In the genomic region with DNA sequence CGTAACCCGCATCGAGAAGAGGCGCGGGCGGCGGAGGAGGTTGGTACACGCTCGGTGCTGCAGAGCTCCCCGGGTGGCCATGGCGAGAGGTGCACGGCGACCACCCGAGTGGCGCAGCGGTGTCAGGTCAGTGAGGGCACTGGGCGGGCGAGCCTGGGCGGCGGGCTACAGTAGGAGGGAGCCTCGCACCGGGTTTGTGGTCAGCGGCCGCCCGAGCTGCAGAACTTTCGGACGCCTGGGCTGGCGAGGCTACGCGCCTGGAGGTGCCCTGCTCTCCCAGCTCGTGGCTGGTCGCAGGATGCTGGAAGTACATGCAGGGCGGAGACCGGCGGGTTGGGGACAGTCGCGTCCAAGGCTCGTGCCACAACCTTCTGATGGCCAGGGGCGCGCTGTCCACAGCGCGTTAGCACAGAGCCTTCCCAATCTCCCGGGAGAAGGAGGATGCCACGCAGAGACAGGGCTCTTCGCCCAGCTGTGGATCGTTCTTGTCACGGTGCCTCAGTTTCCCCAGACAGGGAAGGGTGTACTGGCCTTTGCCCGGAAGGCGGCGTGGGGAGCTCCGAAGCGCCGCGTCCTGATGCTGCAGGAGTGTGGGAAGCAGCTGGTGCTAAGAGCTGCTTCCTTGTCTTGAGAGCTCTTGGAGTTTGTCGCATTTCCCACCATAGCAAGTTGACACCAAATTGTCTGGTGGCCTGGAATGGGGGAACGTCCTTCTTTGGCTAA, we compare ENCODE assay signal across 8 mouse cellular contexts. TPM values are rescaled to one million over a fixed set of nuclear protein-coding genes. Genes with fewer than 3 reads are reported as not detected.
DNase-seq lines count a peak whose midpoint lies in the region; ATAC-seq and TF ChIP-seq lines count a peak whose summit lies in the region.

No protein-coding gene starts in this region.

- peaks cover 10% of the 10 kb centered on the region; the same call in 1 of the 2 replicates for H3K27me3 ChIP-seq in heart, embryonic 15.5 days
- H3K27me3 ChIP-seq in ES-Bruce4 (ENCODE audit: control insufficient read depth, insufficient read depth, low read length, poor library complexity, severe bottlenecking): peaks cover 9% of the 10 kb centered on the region
- peaks cover 12% of the 10 kb centered on the region for H3K27me3 ChIP-seq in embryonic facial prominence, embryonic 12.5 days
- no peaks in the 10 kb centered on the region; the same call in 1 of the 2 replicates for H3K27me3 ChIP-seq in intestine, embryonic 15.5 days (replicated peaks)
- H3K27me3 ChIP-seq in stomach, embryonic 16.5 days (ENCODE audit: control insufficient read depth, insufficient read depth, low read length): peaks cover 9% of the 10 kb centered on the region; the same call in 1 of the 2 replicates

- H3K9me3 ChIP-seq in heart, embryonic 15.5 days (replicated peaks): no peaks in the 10 kb centered on the region
- H3K9me3 ChIP-seq in ES-Bruce4 (replicated peaks; ENCODE audit: control insufficient read depth, insufficient read depth, low read length, poor library complexity, severe bottlenecking): 0 out of 2 replicates have a peak, but pooled peaks cover 3% of the 10 kb centered on the region
- H3K9me3 ChIP-seq in embryonic facial prominence, embryonic 12.5 days: no peaks in the 10 kb centered on the region
- H3K9me3 ChIP-seq in intestine, embryonic 15.5 days: no peaks in the 10 kb centered on the region
- no peaks in the 10 kb centered on the region for H3K9me3 ChIP-seq in stomach, embryonic 16.5 days (replicated peaks; ENCODE audit: control insufficient read depth, low read length)

- peak; percentile 0 for TF ChIP-seq CTCF in ES-Bruce4 (IDR thresholded peaks at IDR 0.05; ENCODE audit: low read depth, low read length)

- no peak for TF ChIP-seq POLR2A in ES-Bruce4 (IDR thresholded peaks at IDR 0.05; ENCODE audit: insufficient read depth, low read length)

- peaks cover 14% of the 10 kb centered on the region for H3K4me1 ChIP-seq in heart, embryonic 15.5 days (replicated peaks)
- no peaks in the 10 kb centered on the region for H3K4me1 ChIP-seq in ES-Bruce4 (ENCODE audit: control insufficient read depth, insufficient read depth, low read length)
- H3K4me1 ChIP-seq in embryonic facial prominence, embryonic 12.5 days: no peaks in the 10 kb centered on the region
- H3K4me1 ChIP-seq in intestine, embryonic 15.5 days (replicated peaks): peaks cover 8% of the 10 kb centered on the region; the same call in 1 of the 2 replicates
- H3K4me1 ChIP-seq in stomach, embryonic 16.5 days (ENCODE audit: control insufficient read depth, insufficient read depth, low read length): peaks cover 9% of the 10 kb centered on the region

- no peak for DNase-seq in heart, postnatal 14 days
- peak; percentile 33 for DNase-seq in lung, postnatal 10 days
- no peak for DNase-seq in cerebellum, adult 11 months

- H3K4me2 ChIP-seq in heart, embryonic 15.5 days: peak overlapping the region; percentile 94
- H3K4me2 ChIP-seq in embryonic facial prominence, embryonic 12.5 days (replicated peaks): peak overlapping the region; percentile 99
- H3K4me2 ChIP-seq in intestine, embryonic 15.5 days (replicated peaks): peak overlapping the region; percentile 98
- H3K4me2 ChIP-seq in stomach, embryonic 16.5 days (ENCODE audit: low read depth, low read length): peak overlapping the region; percentile 99

- ATAC-seq in heart, embryonic 15.5 days (replicated peaks; ENCODE audit: insufficient number of reproducible peaks, insufficient read depth, low FRiP score, low read depth): peak; percentile 70
- no peak for ATAC-seq in embryonic facial prominence, embryonic 12.5 days (ENCODE audit: insufficient number of reproducible peaks, insufficient read depth, low FRiP score, low TSS enrichment)
- peak; percentile 81 for ATAC-seq in intestine, embryonic 15.5 days
- peak; percentile 74 for ATAC-seq in stomach, embryonic 16.5 days (ENCODE audit: insufficient read depth, low FRiP score)

- peak overlapping the region; percentile 57 for H3K9ac ChIP-seq in heart, embryonic 15.5 days
- peak overlapping the region; percentile 64 for H3K9ac ChIP-seq in ES-Bruce4 (ENCODE audit: low read depth, poor library complexity, severe bottlenecking)
- peak overlapping the region; percentile 63 for H3K9ac ChIP-seq in embryonic facial prominence, embryonic 12.5 days
- peak overlapping the region; percentile 64 for H3K9ac ChIP-seq in intestine, embryonic 15.5 days
- H3K9ac ChIP-seq in stomach, embryonic 16.5 days (ENCODE audit: low read length): peak overlapping the region; percentile 74

- TF ChIP-seq EP300 in ES-Bruce4 (IDR thresholded peaks at IDR 0.05; ENCODE audit: insufficient read depth, low read depth, low read length): no peak

- intact Hi-C loops in heart, postnatal 14 days (cut with DNase I): loop anchor here (5.0 to 10.0 kb wide), 3 partner anchors 234 to 882 kb away; a partner anchor contains a TSS

- peak overlapping the region; percentile 63 for H3K4me3 ChIP-seq in heart, embryonic 15.5 days
- H3K4me3 ChIP-seq in ES-Bruce4 (ENCODE audit: low read depth, low read length): peak overlapping the region; percentile 77
- H3K4me3 ChIP-seq in embryonic facial prominence, embryonic 12.5 days: peak overlapping the region; percentile 66
- peak overlapping the region; percentile 64 for H3K4me3 ChIP-seq in intestine, embryonic 15.5 days (replicated peaks)
- peak overlapping the region; percentile 59 for H3K4me3 ChIP-seq in stomach, embryonic 16.5 days (replicated peaks; ENCODE audit: low read length)

- WGBS in heart, embryonic 15.5 days: under 1% methylated on average over 56 of the region's 56 CpGs
- under 1% methylated on average over 56 of the region's 56 CpGs for WGBS in embryonic facial prominence, embryonic 12.5 days
- under 1% methylated on average over 52 of the region's 56 CpGs for WGBS in intestine, embryonic 15.5 days
- WGBS in stomach, embryonic 16.5 days: under 1% methylated on average over 56 of the region's 56 CpGs

- H3K27ac ChIP-seq in heart, embryonic 15.5 days: 0 out of 2 replicates have a peak overlapping the region, but pooled peaks have one; percentile 54
- H3K27ac ChIP-seq in ES-Bruce4 (ENCODE audit: insufficient read depth, low read length): no peak overlapping the region
- 0 out of 2 replicates have a peak overlapping the region, but pooled peaks have one; percentile 23 for H3K27ac ChIP-seq in embryonic facial prominence, embryonic 12.5 days
- H3K27ac ChIP-seq in intestine, embryonic 15.5 days: no peak overlapping the region
- no peak overlapping the region for H3K27ac ChIP-seq in stomach, embryonic 16.5 days (ENCODE audit: low read length)

- H3K36me3 ChIP-seq in heart, embryonic 15.5 days: no peaks in the 10 kb centered on the region
- H3K36me3 ChIP-seq in ES-Bruce4 (ENCODE audit: control insufficient read depth, insufficient read depth, low read length, poor library complexity, severe bottlenecking): no peaks in the 10 kb centered on the region
- H3K36me3 ChIP-seq in embryonic facial prominence, embryonic 12.5 days: no peaks in the 10 kb centered on the region
- H3K36me3 ChIP-seq in intestine, embryonic 15.5 days: no peaks in the 10 kb centered on the region
- H3K36me3 ChIP-seq in stomach, embryonic 16.5 days (ENCODE audit: control insufficient read depth, insufficient read depth, low read length): no peaks in the 10 kb centered on the region

RNA-seq across cellular contexts. Expression of a gene that starts 0.5 kb away (rescaled TPM):
- 0.67 and 0.96 TPM in 2 replicates for polyA plus RNA-seq in heart, embryonic 15.5 days (2015; fragmentation: Nextera tagmentation; extraction: Ambion mirVana)
- total RNA-seq in heart, postnatal 14 days (2021): 1 to 10 TPM; 6.9 to 7.5 TPM
- polyA plus RNA-seq in ES-Bruce4 (2011; ENCODE audit: insufficient read depth, insufficient read length, low read depth, missing spikeins): 11.5 and 12.6 TPM in 2 replicates
- 1.7 and 1.8 TPM in 2 replicates for polyA plus RNA-seq in embryonic facial prominence, embryonic 12.5 days (2016; fragmentation: Nextera tagmentation; extraction: Ambion mirVana)
- 1.1 and 1.2 TPM in 2 replicates for polyA plus RNA-seq in intestine, embryonic 15.5 days (2015; fragmentation: Nextera tagmentation; extraction: Ambion mirVana)
- 1.8 and 2.3 TPM in 2 replicates for polyA plus RNA-seq in stomach, embryonic 16.5 days (2015; fragmentation: Nextera tagmentation; extraction: Ambion mirVana)

Comparison
In these comparisons a context has a peak if more than half of its experiments do, and no peak if none do; other contexts are left out.
1. H3K27ac ChIP-seq: peak in heart, embryonic 15.5 days (single experiment) and embryonic facial prominence, embryonic 12.5 days (single experiment); none in ES-Bruce4 (single experiment), intestine, embryonic 15.5 days (single experiment) and stomach, embryonic 16.5 days (single experiment).
2. Peak in every context shown above with its lines, with median percentiles within 50 percentile points of each other: H3K4me2 ChIP-seq, H3K4me3 ChIP-seq and H3K9ac ChIP-seq.